Mouse (Mus musculus) gastrocnemius, postnatal 10 days (tissue): Measurements from ENCODE around the gene Psg28. TPM values are rescaled to one million over a fixed set of nuclear protein-coding genes. Genes with fewer than 3 reads are reported as not detected.
"Not testable (repeated sequence)": the region's sequence is repeated elsewhere in the genome, so short reads cannot be mapped to it uniquely, and the experiment has no call there.

Experiments used
- DNase-seq: peaks from one replicate; pipeline ENCODE4 v3.0.0; 2021; ENCODE audit warnings: mixed read lengths
- long read RNA-seq, 2 experiments: library from polyadenylated mRNA; stranded (forward); transcript quantifications; one replicate each; pipeline ENCODE4 v2.0.0; 2021
- microRNA-seq, 2 experiments: library from miRNA; unstranded; fragments of <30 nt; microRNA quantifications; one replicate each; pipeline ENCODE4 v1.2.0; 2021
- total RNA-seq, 2 experiments: library from RNA; stranded (reverse); gene quantifications; 2 replicates each; pipeline ENCODE4 v1.2.3; 2021

The Psg28 gene
- total RNA-seq: not detected
- long read RNA-seq, experiment 1: 0 reads
- long read RNA-seq, experiment 2: 0 reads

DNA sequence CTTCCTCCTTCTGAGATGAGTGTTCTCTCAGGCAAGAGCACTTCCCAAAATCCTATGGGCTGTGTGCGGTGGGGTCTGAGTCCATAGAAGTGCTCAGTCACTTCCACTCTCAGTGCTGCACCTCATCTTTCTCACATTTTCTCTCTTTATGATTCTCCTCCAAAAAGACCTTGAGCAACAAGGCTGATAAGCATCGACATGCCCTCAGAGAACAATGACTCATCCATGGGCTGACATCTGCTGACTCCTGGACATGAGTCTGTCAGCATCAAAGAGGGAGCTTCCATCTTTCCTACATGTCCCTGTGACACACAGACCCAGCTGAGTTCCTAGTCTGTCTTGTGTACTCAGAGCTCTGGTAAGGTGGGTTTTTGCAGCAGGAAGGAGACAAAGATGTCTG lies at the start of gene Psg28:
Gene Psg28, minus strand, starts transcription at position 101 of the 400 bp plus-strand sequence.
- not testable (repeated sequence) for DNase-seq

DNA sequence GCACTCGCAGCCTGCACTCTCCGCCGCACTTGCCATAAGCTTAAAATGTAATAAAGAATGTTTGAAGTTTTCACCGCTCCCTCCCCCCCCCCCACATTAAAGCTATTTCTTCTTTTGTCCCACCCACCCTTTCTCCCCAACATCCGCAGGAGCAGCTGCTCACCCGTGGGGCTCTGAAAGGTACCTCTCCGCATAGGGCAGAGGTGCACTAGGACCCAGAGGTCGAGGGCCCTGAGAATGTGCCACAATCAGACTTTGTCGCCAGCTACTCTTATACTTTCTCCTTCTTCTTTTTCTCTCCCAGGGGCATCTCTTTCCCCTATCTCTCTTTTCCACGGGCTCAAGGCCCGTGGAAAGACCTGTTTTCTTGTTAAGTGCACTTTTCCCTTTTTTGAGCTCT lies 28.4 kb downstream of the Psg28 start:
- no peak for DNase-seq

DNA sequence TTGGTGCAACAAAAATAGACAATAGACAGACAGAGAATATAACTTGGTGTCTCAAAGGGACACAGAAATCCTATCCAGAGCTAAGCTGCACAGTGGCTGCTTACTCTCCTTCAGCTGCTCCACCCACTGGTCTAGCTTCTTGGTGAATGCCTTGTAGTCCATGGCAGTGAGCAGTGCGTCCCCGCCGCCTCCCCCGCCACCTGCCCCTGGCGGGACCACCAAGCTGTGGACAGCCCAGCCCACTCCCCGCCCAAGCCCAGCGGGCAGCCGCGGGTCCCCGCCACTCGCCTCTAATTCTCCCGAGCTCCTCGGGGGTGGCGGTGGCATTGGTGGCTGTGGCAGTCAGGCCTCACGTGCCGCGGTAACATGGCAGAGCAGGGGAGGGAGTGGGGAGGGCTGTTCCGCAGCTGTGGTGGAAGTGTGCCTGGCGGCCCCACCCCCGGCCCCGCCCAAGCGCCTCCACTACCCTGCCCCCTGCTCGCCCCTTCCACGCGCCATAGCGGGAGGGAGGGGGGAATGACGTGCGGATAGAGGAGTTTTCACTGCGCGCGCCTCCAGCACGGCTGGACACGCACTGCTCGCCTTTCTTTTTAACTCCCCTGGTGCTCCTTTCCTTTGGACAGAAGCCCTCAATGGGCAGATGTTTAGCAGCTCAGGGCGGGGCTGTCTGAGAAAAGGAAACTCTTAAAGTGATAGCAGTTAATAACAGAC lies 29.2 kb downstream of the Psg28 start:
- DNase-seq: no peak

DNA sequence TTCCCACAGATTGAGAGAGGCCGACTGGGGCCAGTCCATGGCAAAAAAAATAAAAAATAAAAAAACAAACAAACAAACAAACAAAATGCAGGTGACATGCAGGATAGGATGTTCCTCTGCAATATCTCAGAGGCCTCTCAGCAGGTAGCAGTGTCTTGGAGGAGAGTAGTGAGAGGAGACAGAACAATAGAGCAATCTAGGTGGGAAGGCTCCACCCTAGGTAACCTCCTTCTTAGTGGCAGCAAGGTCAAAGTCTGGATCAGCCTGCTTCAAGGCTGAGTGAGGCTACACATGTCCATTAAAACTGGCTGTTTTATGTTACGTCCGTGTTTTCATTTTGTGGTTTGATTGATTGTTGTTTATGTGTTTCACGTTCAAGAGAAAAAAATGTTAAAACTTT lies 40.4 kb downstream of the Psg28 start:
- not testable (repeated sequence) for DNase-seq

DNA sequence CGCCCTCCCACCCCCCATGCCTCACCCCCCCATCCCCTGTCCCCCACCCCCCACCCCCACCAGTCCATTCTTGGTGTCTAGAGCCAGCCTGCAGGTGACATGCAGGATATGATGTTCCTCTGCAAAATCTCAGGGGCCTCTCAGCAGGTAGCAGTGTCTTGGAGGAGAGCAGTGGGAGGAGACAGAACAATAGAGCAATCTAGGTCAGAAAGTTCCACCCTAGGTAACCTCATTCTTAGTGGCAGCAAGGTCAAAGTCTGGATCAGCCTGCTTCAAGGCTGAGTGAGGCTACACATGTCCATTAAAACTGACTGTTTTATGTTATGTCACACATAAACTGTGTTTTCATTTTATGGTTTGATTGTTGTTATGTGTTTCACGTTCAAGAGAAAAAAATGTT lies 53.5 kb downstream of the Psg28 start:
- DNase-seq: no peak

Small RNA genes lying within 50 kb of the gene (microRNA-seq; reads per million reads assigned to microRNA genes)
- 0 reads per million in 2 experiments for gene Gm24715

Other genes starting within 250 kb of the Psg28 start
- gene Mill1, start 186.7 kb downstream of the Psg28 start, total RNA-seq: not detected
- not detected for gene Psg18, start 77.0 kb downstream of the Psg28 start, total RNA-seq
- gene Psg26, start 52.1 kb upstream of the Psg28 start, total RNA-seq: not detected
- gene Psg25, start 100.2 kb upstream of the Psg28 start, total RNA-seq: not detected
- gene Psg27, start 135.3 kb upstream of the Psg28 start, total RNA-seq: not detected
- gene Psg23, start 184.5 kb upstream of the Psg28 start, total RNA-seq: not detected
- not detected for gene Psg21, start 224.7 kb upstream of the Psg28 start, total RNA-seq